Mouse (Mus musculus) heart, postnatal 0 days (tissue): ENCODE results near the gene Dph6.

ENCODE experiments used
- CTCF ChIP-seq: IDR thresholded peaks from 2 replicates; pipeline ENCODE4 v1.5.1; 2016; ENCODE audit warnings: antibody characterized with exemption, control low read depth, low read depth
- EP300 ChIP-seq: IDR thresholded peaks from 2 replicates; pipeline ENCODE4 v1.6.1; 2016; ENCODE audit warnings: antibody characterized with exemption, low read depth

DNA sequence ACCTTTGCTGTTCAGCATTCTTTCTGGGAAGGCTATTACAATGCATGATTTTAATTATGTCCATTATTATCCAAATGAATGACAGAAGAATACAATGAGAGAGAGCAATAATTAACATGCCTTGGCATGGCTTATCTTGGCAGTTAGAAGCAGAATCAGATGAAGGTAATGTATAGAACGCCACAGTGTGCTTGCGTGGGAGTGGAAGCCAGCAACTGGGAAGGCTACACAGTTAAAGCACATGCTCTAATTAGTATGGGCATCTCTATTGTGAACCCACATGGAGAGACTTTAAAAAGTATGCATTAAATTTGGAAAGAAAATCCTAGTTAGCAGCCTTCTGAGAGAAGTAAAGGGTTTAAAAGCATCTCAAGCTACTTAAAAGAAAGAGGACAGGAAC, 112.4 kb downstream of the Dph6 start:
- no peak for TF ChIP-seq EP300
- no peak for TF ChIP-seq CTCF
